Mouse (Mus musculus): ENCODE data around the gene Fto. TPM values are rescaled to one million over a fixed set of nuclear protein-coding genes. Genes with fewer than 3 reads are reported as not detected.

Fto gene
- polyA plus RNA-seq, 1 experiment from 2014 or later = 111 TPM

- ATAC-seq (replicated peaks; ENCODE audit: low FRiP score) (no peak), DNase-seq (ENCODE audit: low spot score) (no peak)
- H3K9me3 ChIP-seq (ENCODE audit: control insufficient read depth, low read length) = no peaks in the 10 kb centered on the region
- 11% methylated on average over 17 of the region's 17 CpGs for WGBS
- no peak overlapping the region for H3K4me3 ChIP-seq (ENCODE audit: low read depth, low read length)
- peaks cover 12% of the 10 kb centered on the region for H3K4me1 ChIP-seq (replicated peaks; ENCODE audit: control insufficient read depth, insufficient read depth, low read length)
- no peaks in the 10 kb centered on the region; the same call in 1 of the 2 replicates for H3K27me3 ChIP-seq (ENCODE audit: control insufficient read depth, insufficient read depth, low read length)
- no peak overlapping the region for H3K4me2 ChIP-seq (ENCODE audit: low read depth, low read length, severe bottlenecking)
- no peak overlapping the region for H3K9ac ChIP-seq (ENCODE audit: low read length)
- no peak overlapping the region for H3K27ac ChIP-seq (ENCODE audit: low read depth, low read length)
- no peaks in the 10 kb centered on the region for H3K36me3 ChIP-seq (ENCODE audit: control insufficient read depth, insufficient read depth, low read length)
These were observed 263.0 kb downstream of the Fto start for GRCm38 (mm10) chr8:91576086-91576917.

GRCm38 (mm10) chr8:91576918-91577241, 263.6 kb downstream of the Fto start:
- WGBS = 17% methylated on average over 6 of the region's 6 CpGs
- Histone ChIP-seq H3K9ac (ENCODE audit: low read length) (no peak overlapping the region), H3K4me1 (replicated peaks; ENCODE audit: control insufficient read depth, insufficient read depth, low read length) (peaks cover 12% of the 10 kb centered on the region), H3K9me3 (ENCODE audit: control insufficient read depth, low read length) (no peaks in the 10 kb centered on the region), H3K36me3 (ENCODE audit: control insufficient read depth, insufficient read depth, low read length) (no peaks in the 10 kb centered on the region), H3K27me3 (ENCODE audit: control insufficient read depth, insufficient read depth, low read length) (no peaks in the 10 kb centered on the region; the same call in 1 of the 2 replicates), H3K4me3 (ENCODE audit: low read depth, low read length) (no peak overlapping the region), H3K4me2 (ENCODE audit: low read depth, low read length, severe bottlenecking) (no peak overlapping the region), H3K27ac (ENCODE audit: low read depth, low read length) (no peak overlapping the region)
- no peak for DNase-seq (ENCODE audit: low spot score)
- no peak for ATAC-seq (replicated peaks; ENCODE audit: low FRiP score)

- H3K4me3 ChIP-seq (ENCODE audit: low read depth, low read length) = no peak overlapping the region
- no peaks in the 10 kb centered on the region for H3K9me3 ChIP-seq (ENCODE audit: control insufficient read depth, low read length)
- no peaks in the 10 kb centered on the region; the same call in 1 of the 2 replicates for H3K27me3 ChIP-seq (ENCODE audit: control insufficient read depth, insufficient read depth, low read length)
- no peak for ATAC-seq (replicated peaks; ENCODE audit: low FRiP score)
- no peak overlapping the region for H3K27ac ChIP-seq (ENCODE audit: low read depth, low read length)
- no peaks in the 10 kb centered on the region for H3K36me3 ChIP-seq (ENCODE audit: control insufficient read depth, insufficient read depth, low read length)
- H3K9ac ChIP-seq (ENCODE audit: low read length) = no peak overlapping the region
- no peak overlapping the region for H3K4me2 ChIP-seq (ENCODE audit: low read depth, low read length, severe bottlenecking)
- no peak for DNase-seq (ENCODE audit: low spot score)
- peaks cover 7% of the 10 kb centered on the region; the same call in 1 of the 2 replicates for H3K4me1 ChIP-seq (replicated peaks; ENCODE audit: control insufficient read depth, insufficient read depth, low read length)
- 94% methylated on average over 3 of the region's 3 CpGs for WGBS
These were observed 264.3 kb downstream of the Fto start for GRCm38 (mm10) chr8:91577605-91578004.

- DNase-seq (ENCODE audit: low spot score) (no peak), ATAC-seq (replicated peaks; ENCODE audit: low FRiP score) (no peak)
- Histone ChIP-seq H3K27ac (ENCODE audit: low read depth, low read length) (no peak overlapping the region), H3K4me1 (replicated peaks; ENCODE audit: control insufficient read depth, insufficient read depth, low read length) (no peaks in the 10 kb centered on the region), H3K9ac (ENCODE audit: low read length) (no peak overlapping the region), H3K9me3 (ENCODE audit: control insufficient read depth, low read length) (no peaks in the 10 kb centered on the region), H3K4me2 (ENCODE audit: low read depth, low read length, severe bottlenecking) (no peak overlapping the region), H3K36me3 (ENCODE audit: control insufficient read depth, insufficient read depth, low read length) (no peaks in the 10 kb centered on the region), H3K4me3 (ENCODE audit: low read depth, low read length) (no peak overlapping the region), H3K27me3 (ENCODE audit: control insufficient read depth, insufficient read depth, low read length) (no peaks in the 10 kb centered on the region)
- 91% methylated on average over 11 of the region's 11 CpGs for WGBS
These were observed 271.5 kb downstream of the Fto start for GRCm38 (mm10) chr8:91584620-91585415.

GRCm38 (mm10) chr8:91592436-91593105, 279.2 kb downstream of the Fto start:
- H3K27ac ChIP-seq (ENCODE audit: low read depth, low read length) = no peak overlapping the region
- WGBS = 30% methylated on average over 10 of the region's 10 CpGs
- peaks cover 7% of the 10 kb centered on the region; the same call in 1 of the 2 replicates for H3K4me1 ChIP-seq (replicated peaks; ENCODE audit: control insufficient read depth, insufficient read depth, low read length)
- no peak overlapping the region for H3K4me2 ChIP-seq (ENCODE audit: low read depth, low read length, severe bottlenecking)
- H3K27me3 ChIP-seq (ENCODE audit: control insufficient read depth, insufficient read depth, low read length) = no peaks in the 10 kb centered on the region
- H3K4me3 ChIP-seq (ENCODE audit: low read depth, low read length) = no peak overlapping the region
- no peaks in the 10 kb centered on the region for H3K36me3 ChIP-seq (ENCODE audit: control insufficient read depth, insufficient read depth, low read length)
- no peak overlapping the region for H3K9ac ChIP-seq (ENCODE audit: low read length)
- DNase-seq (ENCODE audit: low spot score) (no peak), ATAC-seq (replicated peaks; ENCODE audit: low FRiP score) (no peak)
- no peaks in the 10 kb centered on the region for H3K9me3 ChIP-seq (ENCODE audit: control insufficient read depth, low read length)

- H3K4me2 ChIP-seq (ENCODE audit: low read depth, low read length, severe bottlenecking) = no peak overlapping the region
- no peak overlapping the region for H3K4me3 ChIP-seq (ENCODE audit: low read depth, low read length)
- H3K27ac ChIP-seq (ENCODE audit: low read depth, low read length) = no peak overlapping the region
- no peak for DNase-seq (ENCODE audit: low spot score)
- peaks cover 7% of the 10 kb centered on the region; the same call in 1 of the 2 replicates for H3K4me1 ChIP-seq (replicated peaks; ENCODE audit: control insufficient read depth, insufficient read depth, low read length)
- H3K27me3 ChIP-seq (ENCODE audit: control insufficient read depth, insufficient read depth, low read length) = no peaks in the 10 kb centered on the region
- ATAC-seq (replicated peaks; ENCODE audit: low FRiP score) = no peak
- WGBS = 64% methylated on average over 12 of the region's 12 CpGs
- no peaks in the 10 kb centered on the region for H3K36me3 ChIP-seq (ENCODE audit: control insufficient read depth, insufficient read depth, low read length)
- no peaks in the 10 kb centered on the region for H3K9me3 ChIP-seq (ENCODE audit: control insufficient read depth, low read length)
- no peak overlapping the region for H3K9ac ChIP-seq (ENCODE audit: low read length)
These were observed 280.0 kb downstream of the Fto start for GRCm38 (mm10) chr8:91593202-91593781.

- DNase-seq (ENCODE audit: low spot score) (no peak), ATAC-seq (replicated peaks; ENCODE audit: low FRiP score) (no peak)
- Histone ChIP-seq H3K27ac (ENCODE audit: low read depth, low read length) (no peak overlapping the region), H3K27me3 (ENCODE audit: control insufficient read depth, insufficient read depth, low read length) (no peaks in the 10 kb centered on the region), H3K9me3 (ENCODE audit: control insufficient read depth, low read length) (no peaks in the 10 kb centered on the region), H3K4me2 (ENCODE audit: low read depth, low read length, severe bottlenecking) (no peak overlapping the region), H3K4me1 (replicated peaks; ENCODE audit: control insufficient read depth, insufficient read depth, low read length) (peaks cover 8% of the 10 kb centered on the region), H3K36me3 (ENCODE audit: control insufficient read depth, insufficient read depth, low read length) (no peaks in the 10 kb centered on the region), H3K4me3 (ENCODE audit: low read depth, low read length) (no peak overlapping the region), H3K9ac (ENCODE audit: low read length) (no peak overlapping the region)
- 24% methylated on average over 14 of the region's 14 CpGs for WGBS
These were observed 286.1 kb downstream of the Fto start for GRCm38 (mm10) chr8:91599349-91599837.

- Histone ChIP-seq H3K27me3 (ENCODE audit: control insufficient read depth, insufficient read depth, low read length) (no peaks in the 10 kb centered on the region), H3K27ac (ENCODE audit: low read depth, low read length) (no peak overlapping the region), H3K4me1 (replicated peaks; ENCODE audit: control insufficient read depth, insufficient read depth, low read length) (peaks cover 6% of the 10 kb centered on the region), H3K4me3 (ENCODE audit: low read depth, low read length) (no peak overlapping the region), H3K9ac (ENCODE audit: low read length) (no peak overlapping the region), H3K9me3 (ENCODE audit: control insufficient read depth, low read length) (no peaks in the 10 kb centered on the region), H3K36me3 (ENCODE audit: control insufficient read depth, insufficient read depth, low read length) (no peaks in the 10 kb centered on the region), H3K4me2 (ENCODE audit: low read depth, low read length, severe bottlenecking) (no peak overlapping the region)
- DNase-seq (ENCODE audit: low spot score) = no peak
- ATAC-seq (replicated peaks; ENCODE audit: low FRiP score) = no peak
- WGBS = 93% methylated on average over 9 of the region's 9 CpGs
These were observed 290.4 kb downstream of the Fto start for GRCm38 (mm10) chr8:91603751-91604150.

Measured in forebrain, embryonic 11.5 days (tissue).